Mouse (Mus musculus): ENCODE measurements around the gene Treml4. TPM values are rescaled to one million over a fixed set of nuclear protein-coding genes. Genes with fewer than 3 reads are reported as not detected.

The Treml4 gene
- total and polyA plus RNA-seq, 3 experiments, result 0.35 to 1.4 TPM; not detected in 1

DNA sequence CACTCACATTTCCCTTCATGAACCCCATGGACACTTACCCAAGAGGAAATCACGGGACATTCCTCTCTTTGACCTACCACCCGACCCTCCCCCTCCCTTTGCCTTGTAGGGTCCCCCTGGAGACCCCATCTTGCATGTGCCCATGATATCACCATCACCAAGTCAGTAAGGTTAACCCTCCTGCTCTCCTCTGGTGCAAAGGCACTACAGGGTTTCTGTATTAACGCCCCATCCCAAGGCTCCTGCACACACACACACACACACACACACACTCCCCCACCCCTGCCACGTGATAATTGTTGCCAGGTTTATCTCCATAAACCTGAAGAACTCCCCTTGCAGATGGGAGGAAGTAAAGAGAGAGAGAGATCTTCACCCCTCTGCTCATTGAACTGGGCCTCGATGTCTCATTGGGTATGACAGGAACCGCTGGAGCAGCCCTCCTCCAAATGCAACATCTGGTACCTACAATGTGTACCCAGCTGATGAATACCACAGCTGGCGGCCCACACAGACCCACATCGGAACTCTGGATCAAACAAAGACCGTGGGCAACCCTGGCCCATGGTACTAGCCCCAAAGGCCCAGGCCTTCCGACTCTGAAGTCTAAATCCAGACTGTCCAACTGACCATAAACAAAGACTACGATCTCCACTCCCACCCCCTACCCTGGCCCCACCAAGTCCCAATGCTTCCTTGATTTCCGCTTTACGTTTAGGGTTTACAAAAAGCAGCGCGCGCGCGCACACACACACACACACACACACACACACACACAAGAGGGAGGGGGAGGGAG lies 17.0 kb downstream of the Treml4 start:
- no peaks in the 10 kb centered on the region for H3K79me2 ChIP-seq (ENCODE audit: control insufficient read depth, insufficient read depth, low read length, poor library complexity)
- no peak overlapping the region for H3K9ac ChIP-seq (ENCODE audit: control insufficient read depth, low read depth, low read length, poor library complexity, severe bottlenecking)
- no peak for DNase-seq (ENCODE audit: low read depth, low spot score)
- no peaks in the 10 kb centered on the region for H3K9me3 ChIP-seq (replicated peaks; ENCODE audit: insufficient read depth, low read length)
- H3K36me3 ChIP-seq (ENCODE audit: control insufficient read depth in 1 of 2, insufficient read depth in 2 of 2, low read length in 2 of 2), result peaks cover 0 to 15% of the 10 kb centered on the region in 2 experiments; a peak in 2 of 4 replicates
- no peak overlapping the region for H3K27ac ChIP-seq (ENCODE audit: control insufficient read depth, low read depth, low read length)
- no peak overlapping the region for H3K4me3 ChIP-seq (ENCODE audit: control insufficient read depth in 1 of 2, insufficient read depth in 1 of 2, low read depth in 2 of 2, low read length in 2 of 2)
- H3K4me1 ChIP-seq (ENCODE audit: control insufficient read depth in 1 of 2, insufficient read depth in 2 of 2, low read length in 2 of 2), result peaks cover 16 to 26% of the 10 kb centered on the region in 2 experiments
- no peaks in the 10 kb centered on the region for H3K27me3 ChIP-seq (ENCODE audit: control insufficient read depth in 1 of 2, insufficient read depth in 2 of 2, low read length in 2 of 2)
- 0 out of 2 replicates have a peak, but pooled peaks have one; percentile 6 for TF ChIP-seq BHLHE40 (IDR thresholded peaks at IDR 0.05; ENCODE audit: borderline replicate concordance, low read depth, low read length)
- peak; percentile 83 for TF ChIP-seq USF1 (IDR thresholded peaks at IDR 0.05; ENCODE audit: low read depth, low read length)
- 0 out of 2 replicates have a peak, but pooled peaks have one; percentile 19 for TF ChIP-seq TCF12 (IDR thresholded peaks at IDR 0.05; ENCODE audit: low read depth, low read length)
- TF ChIP-seq MXI1 (IDR thresholded peaks at IDR 0.05; ENCODE audit: low read depth, low read length), result 0 out of 2 replicates have a peak, but pooled peaks have one; percentile 24
- TF ChIP-seq ZKSCAN1 (IDR thresholded peaks at IDR 0.05; ENCODE audit: low read depth, low read length), result no peak

DNA sequence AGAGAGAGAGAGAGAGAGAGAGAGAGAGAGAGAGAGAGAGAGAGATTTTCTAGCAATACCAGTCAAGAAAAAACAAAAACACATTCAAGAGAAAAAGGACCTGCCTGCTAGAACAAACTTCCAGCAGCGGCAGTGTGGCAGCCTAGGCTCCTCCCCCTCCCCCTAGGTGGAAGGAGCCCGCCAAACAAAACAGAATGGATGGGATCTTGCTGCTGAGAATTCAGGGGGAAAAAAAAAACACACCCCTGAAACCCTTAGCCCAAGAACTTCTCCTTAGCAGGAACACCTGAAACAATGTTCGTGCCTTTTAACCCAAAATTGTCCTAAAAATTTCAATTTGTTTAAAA lies 17.6 kb downstream of the Treml4 start:
- no peaks in the 10 kb centered on the region for H3K9me3 ChIP-seq (replicated peaks; ENCODE audit: insufficient read depth, low read length)
- H3K27ac ChIP-seq (ENCODE audit: control insufficient read depth, low read depth, low read length), result no peak overlapping the region
- H3K9ac ChIP-seq (ENCODE audit: control insufficient read depth, low read depth, low read length, poor library complexity, severe bottlenecking), result no peak overlapping the region
- H3K36me3 ChIP-seq (ENCODE audit: control insufficient read depth in 1 of 2, insufficient read depth in 2 of 2, low read length in 2 of 2), result peaks cover 0 to 15% of the 10 kb centered on the region in 2 experiments; a peak in 2 of 4 replicates
- no peak for DNase-seq (ENCODE audit: low read depth, low spot score)
- no peaks in the 10 kb centered on the region for H3K79me2 ChIP-seq (ENCODE audit: control insufficient read depth, insufficient read depth, low read length, poor library complexity)
- TF ChIP-seq MAZ (IDR thresholded peaks at IDR 0.05; ENCODE audit: low read depth, low read length), result no peak
- no peak for TF ChIP-seq ETS1 (IDR thresholded peaks at IDR 0.05; ENCODE audit: low read depth, low read length)
- no peak for TF ChIP-seq ZMIZ1 (IDR thresholded peaks at IDR 0.05; ENCODE audit: low read depth, low read length)
- TF ChIP-seq TCF12 (IDR thresholded peaks at IDR 0.05; ENCODE audit: low read depth, low read length), result no peak
- no peak for TF ChIP-seq CTCF (IDR thresholded peaks at IDR 0.05 in 2 of 3, conservative IDR thresholded peaks at IDR 0.05 in 1 of 3; ENCODE audit: control insufficient read depth in 1 of 3, insufficient read depth in 1 of 3, low read depth in 2 of 3, low read length in 3 of 3, poor library complexity in 1 of 3, severe bottlenecking in 1 of 3)
- TF ChIP-seq NELFE (IDR thresholded peaks at IDR 0.05; ENCODE audit: low read depth, low read length), result no peak
- no peak for TF ChIP-seq MAX (IDR thresholded peaks at IDR 0.05; ENCODE audit: low read length)
- no peaks in the 10 kb centered on the region for H3K27me3 ChIP-seq (ENCODE audit: control insufficient read depth in 1 of 2, insufficient read depth in 2 of 2, low read length in 2 of 2)
- H3K4me3 ChIP-seq (ENCODE audit: control insufficient read depth in 1 of 2, insufficient read depth in 1 of 2, low read depth in 2 of 2, low read length in 2 of 2), result no peak overlapping the region
- peaks cover 16 to 26% of the 10 kb centered on the region in 2 experiments for H3K4me1 ChIP-seq (ENCODE audit: control insufficient read depth in 1 of 2, insufficient read depth in 2 of 2, low read length in 2 of 2)

DNA sequence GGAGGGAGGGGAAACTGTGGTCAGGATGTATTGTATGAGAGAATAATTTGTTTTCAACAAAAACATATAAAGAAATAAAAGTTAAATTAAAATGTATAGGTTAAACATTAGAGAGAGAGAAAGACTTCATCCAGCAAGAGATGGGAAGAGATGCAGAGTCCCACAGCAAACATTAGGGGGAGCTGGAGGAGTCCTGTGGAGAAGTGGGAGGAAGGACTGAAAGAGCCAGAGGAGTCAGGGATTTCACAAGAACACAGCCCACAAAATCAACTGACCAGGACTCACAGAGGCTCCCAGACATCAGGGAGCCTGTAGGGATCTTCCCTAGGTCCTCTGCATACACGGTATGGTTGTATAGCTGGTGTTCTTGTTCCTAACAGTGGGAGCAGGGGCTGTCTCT lies 22.7 kb downstream of the Treml4 start:
- H3K9me3 ChIP-seq (replicated peaks; ENCODE audit: insufficient read depth, low read length), result no peaks in the 10 kb centered on the region
- H3K27me3 ChIP-seq (ENCODE audit: control insufficient read depth in 1 of 2, insufficient read depth in 2 of 2, low read length in 2 of 2), result no peaks in the 10 kb centered on the region
- DNase-seq (ENCODE audit: low read depth, low spot score), result peak; percentile 50
- H3K79me2 ChIP-seq (ENCODE audit: control insufficient read depth, insufficient read depth, low read length, poor library complexity), result no peaks in the 10 kb centered on the region
- H3K4me3 ChIP-seq (ENCODE audit: control insufficient read depth in 1 of 2, insufficient read depth in 1 of 2, low read depth in 2 of 2, low read length in 2 of 2), result no peak overlapping the region
- no peaks in the 10 kb centered on the region for H3K4me1 ChIP-seq (ENCODE audit: control insufficient read depth in 1 of 2, insufficient read depth in 2 of 2, low read length in 2 of 2)
- no peak overlapping the region for H3K9ac ChIP-seq (ENCODE audit: control insufficient read depth, low read depth, low read length, poor library complexity, severe bottlenecking)
- TF ChIP-seq JUND (IDR thresholded peaks at IDR 0.05; ENCODE audit: low read depth, low read length), result no peak
- no peak for TF ChIP-seq ELF1 (IDR thresholded peaks at IDR 0.05; ENCODE audit: low read depth, low read length)
- TF ChIP-seq MAZ (IDR thresholded peaks at IDR 0.05; ENCODE audit: low read depth, low read length), result no peak
- peak; percentile 47 for TF ChIP-seq SMC3 (IDR thresholded peaks at IDR 0.05; ENCODE audit: low read depth, low read length)
- TF ChIP-seq USF1 (IDR thresholded peaks at IDR 0.05; ENCODE audit: low read depth, low read length), result no peak
- TF ChIP-seq USF2 (IDR thresholded peaks at IDR 0.05; ENCODE audit: borderline replicate concordance in 1 of 2, insufficient read depth in 1 of 2, low read depth in 1 of 2, low read length in 2 of 2), result no peak
- peak; percentile 41 to 57 (median 52) for TF ChIP-seq CTCF (IDR thresholded peaks at IDR 0.05 in 2 of 3, conservative IDR thresholded peaks at IDR 0.05 in 1 of 3; ENCODE audit: control insufficient read depth in 1 of 3, insufficient read depth in 1 of 3, low read depth in 2 of 3, low read length in 3 of 3, poor library complexity in 1 of 3, severe bottlenecking in 1 of 3)
- no peak for TF ChIP-seq RCOR1 (IDR thresholded peaks at IDR 0.05; ENCODE audit: low read depth, low read length)
- no peak for TF ChIP-seq TBP (IDR thresholded peaks at IDR 0.05; ENCODE audit: low read depth, low read length)
- peak; percentile 46 for TF ChIP-seq RAD21 (IDR thresholded peaks at IDR 0.05; ENCODE audit: low read depth, low read length)
- no peak for TF ChIP-seq ZMIZ1 (IDR thresholded peaks at IDR 0.05; ENCODE audit: low read depth, low read length)
- peak; percentile 25 for TF ChIP-seq ZC3H11A (IDR thresholded peaks at IDR 0.05; ENCODE audit: low read depth, low read length)
- TF ChIP-seq SIN3A (IDR thresholded peaks at IDR 0.05; ENCODE audit: low read length), result no peak
- no peaks in the 10 kb centered on the region; a peak in 1 of 4 replicates for H3K36me3 ChIP-seq (ENCODE audit: control insufficient read depth in 1 of 2, insufficient read depth in 2 of 2, low read length in 2 of 2)
- H3K27ac ChIP-seq (ENCODE audit: control insufficient read depth, low read depth, low read length), result no peak overlapping the region

Measured in MEL (cell line).